Comparison of ENCODE assay signal across 24 mouse cellular contexts in genomic region chr12:105224621-105225320, GRCm38 (mm10). TPM values are rescaled to one million over a fixed set of nuclear protein-coding genes. Genes with fewer than 3 reads are reported as not detected.
"Had no signal": no experiment of that assay in that cellular context is flagged by ENCODE, and none has a peak within 500 bp of the region (broad histone marks: within the 10 kb centered on the region; RNA-seq: fewer than 3 reads in every experiment).

No protein-coding gene starts in this region.

- H3K4me1 ChIP-seq: limb, embryonic 10.5 days; limb, embryonic 13.5 days; liver, embryonic 12.5 days; liver, embryonic 15.5 days; lung, embryonic 15.5 days; megakaryocyte, embryonic 14.5 days; midbrain, embryonic 15.5 days; neural tube, embryonic 12.5 days; neural tube, embryonic 15.5 days had no signal

- H3K27me3 ChIP-seq: limb, embryonic 13.5 days; liver, embryonic 12.5 days; liver, embryonic 15.5 days; lung, embryonic 15.5 days; megakaryocyte, embryonic 14.5 days; midbrain, embryonic 15.5 days; neural tube, embryonic 12.5 days; neural tube, embryonic 15.5 days had no signal

- H3K9ac ChIP-seq: limb, embryonic 13.5 days; liver, embryonic 12.5 days; liver, embryonic 15.5 days; lung, embryonic 15.5 days; midbrain, embryonic 15.5 days; neural tube, embryonic 12.5 days; neural tube, embryonic 15.5 days had no signal

- H3K4me3 ChIP-seq: layer of hippocampus, adult 2 months; limb, embryonic 10.5 days; limb, embryonic 13.5 days; liver, embryonic 12.5 days; liver, embryonic 15.5 days; lung, embryonic 15.5 days; megakaryocyte, embryonic 14.5 days; midbrain, embryonic 15.5 days; neural tube, embryonic 12.5 days; neural tube, embryonic 15.5 days had no signal

- H3K36me3 ChIP-seq: limb, embryonic 10.5 days; limb, embryonic 13.5 days; liver, embryonic 12.5 days; liver, embryonic 15.5 days; lung, embryonic 15.5 days; midbrain, embryonic 15.5 days; neural tube, embryonic 12.5 days; neural tube, embryonic 15.5 days had no signal

- H3K9me3 ChIP-seq: limb, embryonic 10.5 days; limb, embryonic 13.5 days; liver, embryonic 12.5 days; liver, embryonic 15.5 days; lung, embryonic 15.5 days; midbrain, embryonic 15.5 days; neural tube, embryonic 12.5 days; neural tube, embryonic 15.5 days had no signal

- DNase-seq: kidney, postnatal 25 days; layer of hippocampus, adult 9-11 months; liver; lung, adult 18-20 months; lung, postnatal 10 days; lung, postnatal 36 days; right cerebral cortex, postnatal 25 days; spleen, adult 18-20 months; thymus, adult 18-20 months; thymus, postnatal 36 days had no signal

- H3K27ac ChIP-seq: kidney, postnatal 0 days; layer of hippocampus, adult 2 months; limb, embryonic 10.5 days; limb, embryonic 13.5 days; liver, embryonic 12.5 days; liver, embryonic 15.5 days; lung, embryonic 15.5 days; midbrain, embryonic 15.5 days; neural tube, embryonic 12.5 days; neural tube, embryonic 15.5 days had no signal

RNA-seq across cellular contexts. Expression of gene Tcl1, which starts 2.2 kb away (rescaled TPM):
- total RNA-seq: layer of hippocampus, adult 2 months; layer of hippocampus, postnatal 25 days; left cerebral cortex, adult 18-20 months; left cerebral cortex, postnatal 25 days had no signal

RNA-seq across cellular contexts. Expression of gene Tcl1b4, which starts 23.0 kb away (rescaled TPM):
- total RNA-seq: layer of hippocampus, adult 2 months; layer of hippocampus, postnatal 25 days; left cerebral cortex, adult 18-20 months; left cerebral cortex, postnatal 25 days had no signal

RNA-seq across cellular contexts. Expression of gene Tcl1b3, which starts 33.9 kb away (rescaled TPM):
- total RNA-seq: layer of hippocampus, adult 2 months; layer of hippocampus, postnatal 25 days; left cerebral cortex, adult 18-20 months; left cerebral cortex, postnatal 25 days had no signal

RNA-seq across cellular contexts. Expression of gene Tcl1b5, which starts 48.6 kb away (rescaled TPM):
- total RNA-seq: layer of hippocampus, adult 2 months; layer of hippocampus, postnatal 25 days; left cerebral cortex, adult 18-20 months; left cerebral cortex, postnatal 25 days had no signal
